Mouse (Mus musculus): ENCODE data around the gene Nrxn3.

GRCm38 (mm10) chr12:89554740-89555430 is 832.2 kb downstream of the Nrxn3 start:
- TF ChIP-seq CTCF (IDR thresholded peaks at IDR 0.05; ENCODE audit: low read depth, low read length): no peak
- no peak for TF ChIP-seq POLR2A (IDR thresholded peaks at IDR 0.05; ENCODE audit: borderline replicate concordance, low read depth, low read length)
